Mouse (Mus musculus) G1E (cell line): ENCODE measurements around the gene 1700029J07Rik.

Experiments used
- CTCF ChIP-seq: IDR thresholded peaks from 2 replicates; pipeline ENCODE4 v1.5.1; 2012; ENCODE audit warnings: low read depth, low read length, inconsistent platforms, mixed read lengths
- GATA1 ChIP-seq: IDR thresholded peaks from 2 replicates; pipeline ENCODE4 v1.6.1; 2012; ENCODE audit warnings: borderline replicate concordance, low read length, inconsistent platforms, mixed read lengths
- TAL1 ChIP-seq: conservative IDR thresholded peaks from 2 replicates; pipeline ENCODE4 v1.6.1; 2012; ENCODE audit warnings: low read depth, low read length, inconsistent platforms, mixed read lengths

DNA sequence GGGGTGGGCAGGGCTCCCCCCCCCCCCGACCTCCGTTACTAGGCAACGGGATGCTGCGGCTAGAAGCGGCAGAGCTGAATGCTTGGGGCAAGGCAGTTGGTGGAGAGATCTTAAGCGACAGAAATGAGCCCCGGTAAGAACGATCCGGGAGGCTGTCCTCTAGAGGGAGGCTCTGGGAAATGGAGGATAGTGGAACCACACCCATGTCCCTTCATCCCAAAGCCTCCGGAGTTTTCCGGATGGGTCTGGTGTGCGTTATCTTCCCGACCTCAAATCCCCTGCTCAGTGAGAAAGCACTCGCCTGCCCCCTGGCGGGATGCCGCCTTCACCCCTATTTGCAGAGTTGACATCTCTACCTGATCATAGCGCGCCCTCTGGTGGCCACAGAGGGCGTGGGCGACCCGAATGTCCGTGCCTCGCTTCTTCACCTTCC is 40.5 kb downstream of the 1700029J07Rik start, which contains the start of gene Ccdc110:
- TF ChIP-seq CTCF (peak; percentile 94), GATA1 (no peak), TAL1 (no peak)
